Mouse (Mus musculus) layer of hippocampus, postnatal 36 days (tissue): ENCODE measurements around the gene Lin28b. TPM values are rescaled to one million over a fixed set of nuclear protein-coding genes. Genes with fewer than 3 reads are reported as not detected.
"Not testable (repeated sequence)": the region's sequence is repeated elsewhere in the genome, so short reads cannot be mapped to it uniquely, and the experiment has no call there.

Experiments used
- DNase-seq, 2 experiments: peaks; one replicate each; pipeline ENCODE4 v3.0.0; 2022
- total RNA-seq, 2 experiments: library from RNA; stranded (reverse); gene quantifications; 2 replicates each; pipeline ENCODE4 v1.2.3; 2021

Lin28b gene
- total RNA-seq, 2 experiments from 2014 or later, result 0.97 to 1.9 TPM

DNA sequence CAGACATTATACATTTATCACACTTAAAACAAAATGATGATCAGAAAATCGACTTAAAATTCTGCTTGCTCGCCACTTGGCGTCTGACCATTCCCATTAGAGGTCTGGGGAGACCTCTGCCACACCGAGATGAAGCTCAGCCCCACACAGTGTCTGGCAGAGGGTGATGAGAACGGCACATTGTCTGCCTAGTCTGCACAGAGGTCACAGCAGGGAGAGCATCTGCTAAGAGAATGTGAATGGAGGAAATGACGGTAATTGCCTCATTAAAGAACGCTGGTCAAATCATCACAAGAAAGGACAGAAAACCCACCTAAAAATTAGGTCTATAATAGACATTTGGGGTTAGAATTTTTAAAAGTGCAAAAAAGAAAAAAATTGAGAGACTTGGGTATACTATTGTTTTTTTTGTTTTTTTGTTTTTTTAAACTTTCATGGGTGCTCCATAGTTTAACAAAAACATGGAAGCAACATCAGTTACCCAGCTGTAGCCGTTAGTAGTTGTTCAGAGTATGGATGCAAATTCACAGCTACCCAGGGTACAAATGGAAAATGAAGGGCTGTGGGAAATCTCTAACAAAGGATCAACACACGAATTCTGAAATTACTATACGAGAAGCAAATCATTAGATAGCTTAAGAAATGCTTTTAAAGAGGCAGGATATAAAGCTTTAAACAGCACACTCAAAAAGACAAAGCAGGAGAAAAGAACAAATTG is 75.4 kb downstream of the Lin28b start:
- no peak for DNase-seq

DNA sequence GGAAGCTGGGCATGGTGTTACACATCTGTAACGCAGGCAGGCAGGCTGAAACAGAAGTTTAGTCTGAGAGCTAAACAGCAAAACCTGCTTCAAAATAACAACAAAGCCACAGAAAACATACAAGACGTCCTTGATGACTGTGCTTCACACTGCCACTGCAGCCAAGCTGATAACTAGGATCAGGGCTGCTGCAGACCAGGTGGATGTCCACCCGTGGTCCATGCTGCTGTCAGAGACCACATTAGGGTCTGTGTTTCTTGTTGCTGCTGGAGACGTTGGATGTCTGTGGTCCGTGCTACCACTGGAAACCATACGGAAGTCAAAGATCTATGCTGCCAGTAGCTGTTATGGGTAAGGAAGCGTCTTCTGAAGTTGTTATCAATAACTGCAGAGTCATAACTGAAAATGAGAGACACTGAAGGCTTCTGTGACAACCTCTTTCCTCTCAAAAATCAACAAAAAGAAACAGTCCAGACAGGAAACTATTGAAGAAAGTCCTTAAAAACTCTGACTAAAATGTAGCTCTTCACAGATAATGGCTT is 86.4 kb downstream of the Lin28b start:
- DNase-seq, result no peak

DNA sequence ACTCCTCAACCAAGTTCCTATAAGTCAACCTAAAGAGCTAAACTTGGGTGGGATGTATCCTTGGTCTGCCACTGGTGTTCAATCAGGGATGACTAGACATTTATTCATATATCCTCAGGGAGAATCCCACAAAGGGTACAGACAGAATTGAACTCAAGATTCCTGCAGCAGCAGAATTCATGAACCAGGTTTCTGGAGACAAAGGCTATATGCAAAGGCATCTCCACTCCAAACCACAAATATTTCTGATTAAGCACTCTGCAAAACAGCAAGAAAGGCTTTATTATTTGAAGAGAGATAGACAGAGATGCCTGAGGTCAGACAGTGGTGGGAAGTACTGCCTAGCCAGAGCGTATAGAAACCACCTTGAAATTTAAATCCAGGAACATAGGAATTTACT is 88.0 kb downstream of the Lin28b start:
- no peak for DNase-seq

DNA sequence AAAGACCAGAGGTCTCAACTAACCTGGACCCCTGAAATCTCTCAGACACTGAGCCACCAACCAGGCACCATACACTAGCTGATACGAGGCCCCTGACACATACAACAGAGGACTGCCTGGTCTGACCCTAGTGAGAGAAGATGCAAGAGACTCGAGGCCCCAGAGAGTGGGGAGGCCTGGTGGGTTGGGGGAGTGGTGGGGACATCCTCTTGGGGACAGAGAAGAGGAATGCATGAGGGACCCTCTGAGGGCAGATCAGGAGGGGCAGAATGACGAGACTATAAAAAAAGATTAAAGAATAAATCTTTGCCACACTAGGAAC is 103.6 kb downstream of the Lin28b start:
- DNase-seq, result no peak

DNA sequence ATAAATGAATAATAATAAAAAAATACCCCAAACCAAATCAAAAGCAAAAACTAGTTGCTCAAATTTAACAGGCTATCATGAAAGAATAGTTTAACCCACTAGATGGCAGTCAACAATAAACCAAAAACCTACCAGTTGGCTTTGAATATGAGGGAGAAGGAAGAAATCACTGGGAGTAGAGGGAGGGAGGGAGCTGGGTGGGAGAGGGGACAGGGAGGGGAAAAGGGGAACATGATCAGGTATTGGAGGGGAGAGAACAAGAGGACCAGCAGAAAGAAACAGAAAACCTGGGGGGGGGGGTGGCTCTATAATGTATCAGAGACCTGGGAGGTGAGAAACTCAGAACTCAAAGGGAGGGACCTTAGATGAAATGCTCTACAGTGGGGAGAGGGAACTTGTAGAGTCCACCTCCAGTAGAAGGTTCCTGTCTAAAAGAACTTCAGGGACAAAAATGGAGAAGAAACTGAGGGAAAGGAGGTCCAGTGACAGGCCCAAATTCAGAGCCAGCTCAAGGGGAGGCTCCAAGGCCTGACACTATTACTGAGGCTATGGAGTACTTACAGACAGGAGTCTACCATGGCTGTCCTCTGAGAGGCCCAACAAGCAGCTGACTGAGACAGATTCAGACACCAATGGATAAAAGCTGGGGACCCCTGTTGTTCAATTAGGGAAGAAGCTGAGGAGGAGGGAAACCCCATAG is 104.1 kb downstream of the Lin28b start:
- no peak for DNase-seq

DNA sequence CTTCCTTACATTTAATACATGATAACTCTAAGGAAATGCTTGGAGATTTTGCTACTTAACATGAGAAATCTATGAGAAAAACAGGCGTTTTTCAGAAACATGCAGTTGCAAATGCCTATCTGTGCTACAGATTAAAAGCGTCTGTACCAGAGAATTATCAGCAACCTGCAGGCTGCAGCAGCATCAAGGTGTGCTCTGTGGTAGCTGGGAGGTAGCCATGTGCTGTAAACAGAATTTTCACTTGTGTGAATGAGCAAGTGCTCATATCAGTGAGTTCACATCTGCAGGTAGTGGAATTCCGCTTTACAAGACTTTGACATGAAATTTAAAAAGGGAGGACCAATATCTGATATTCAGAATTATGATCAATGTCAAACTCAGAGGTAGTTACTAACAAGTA is 107.9 kb downstream of the Lin28b start:
- DNase-seq, result no peak

DNA sequence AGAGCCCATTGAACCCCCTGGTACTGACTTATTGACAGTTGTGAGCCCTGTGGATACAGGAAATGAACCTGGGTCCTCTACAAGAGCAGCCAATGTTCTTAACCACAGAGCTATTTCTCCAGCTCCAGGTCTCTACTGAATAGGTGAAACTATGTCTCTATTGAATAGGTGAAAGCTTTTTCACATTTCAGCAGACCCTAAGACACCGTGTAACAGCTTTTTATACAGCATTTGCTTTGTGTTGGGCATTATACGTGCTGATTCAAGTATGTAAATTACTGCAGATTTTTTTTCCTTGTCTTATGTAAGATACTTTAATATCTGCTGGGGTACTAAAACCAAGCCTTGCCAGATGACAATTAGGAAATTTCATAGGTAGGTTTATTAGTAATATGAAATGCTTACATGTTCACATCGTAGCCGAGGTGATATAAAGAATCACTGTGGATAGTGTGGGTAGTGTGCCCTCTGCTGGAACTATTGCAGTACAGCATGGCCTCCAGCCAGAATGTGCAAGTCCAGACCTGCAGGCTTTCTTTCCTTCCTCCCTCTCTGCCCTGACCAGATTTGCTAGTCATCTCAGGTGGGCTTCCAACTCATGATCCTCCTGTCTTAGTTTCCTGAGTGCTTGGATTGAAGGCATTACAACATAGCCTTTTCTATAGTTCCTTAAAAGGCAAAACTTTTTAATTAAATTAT is 113.1 kb downstream of the Lin28b start:
- peak; percentile 28 to 54 for DNase-seq

DNA sequence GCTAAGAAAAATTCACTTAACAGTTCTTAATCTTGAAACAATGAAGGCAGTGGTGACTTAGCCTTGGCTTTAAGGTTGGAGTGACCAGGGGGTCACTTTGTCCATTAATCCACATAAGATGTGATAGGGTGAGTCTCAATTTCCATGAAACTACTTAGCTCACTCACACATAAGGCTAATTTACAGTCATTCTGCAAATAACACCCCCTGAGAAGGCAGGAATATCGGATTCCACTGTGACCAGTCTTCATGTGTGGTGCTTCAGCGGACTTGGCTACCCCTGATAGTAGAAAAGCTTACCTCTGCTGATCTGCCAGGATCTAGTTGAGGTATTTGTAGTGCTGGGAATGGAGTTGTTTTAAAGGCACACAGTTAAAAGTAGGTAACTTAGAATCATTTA is 115.7 kb downstream of the Lin28b start:
- DNase-seq, result no peak

DNA sequence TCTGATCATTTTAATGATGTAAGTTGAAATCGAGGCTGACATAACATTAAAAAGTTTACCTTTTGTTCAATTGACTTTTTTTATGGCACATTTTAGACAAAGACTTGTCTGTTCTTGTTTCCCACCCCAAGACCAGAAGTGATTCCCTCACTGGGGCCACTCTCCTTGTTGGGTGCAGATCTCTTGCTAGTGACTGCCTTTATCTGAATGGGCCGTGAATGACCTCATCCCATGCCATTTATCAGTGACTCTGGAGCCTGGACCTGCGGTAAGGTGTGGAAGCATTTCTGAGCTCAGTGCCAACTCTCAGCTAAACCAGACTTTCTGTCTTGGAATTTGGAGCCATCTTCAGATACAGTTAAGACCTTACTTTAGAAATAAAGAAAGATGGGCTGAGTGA is 116.6 kb downstream of the Lin28b start:
- no peak for DNase-seq

DNA sequence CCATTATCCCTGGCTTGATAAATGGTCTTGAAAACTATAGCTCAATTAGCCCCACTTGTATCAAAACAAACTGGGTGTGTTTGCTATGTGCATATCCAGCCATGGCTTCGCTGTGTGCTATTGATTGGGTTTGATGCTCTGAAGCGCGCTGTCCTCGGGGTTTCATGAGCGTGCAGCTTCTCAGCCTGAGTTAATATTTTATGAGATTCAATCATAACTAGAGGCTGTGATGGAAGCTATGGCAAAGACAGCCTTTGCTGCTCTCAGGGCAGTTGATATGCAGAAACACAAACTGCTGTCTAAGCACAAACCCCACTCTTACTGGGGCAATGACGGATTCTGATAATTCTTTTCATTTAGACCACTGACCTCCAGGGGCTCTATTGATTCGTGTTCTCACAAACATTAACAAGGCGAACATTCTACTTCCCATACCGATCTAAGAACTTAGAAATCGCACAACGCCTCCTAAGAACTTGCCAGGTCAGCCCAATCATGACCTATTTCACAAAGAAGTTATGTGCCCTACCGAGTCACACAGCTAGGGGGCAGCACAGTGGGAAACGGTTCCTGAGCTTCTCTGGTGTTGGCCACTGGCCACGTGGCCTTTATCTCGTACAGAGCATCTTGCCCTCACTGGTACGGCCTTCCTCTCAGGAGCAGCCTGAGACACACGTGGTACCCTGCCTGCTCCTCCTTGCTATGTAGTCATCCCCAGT is 119.0 kb downstream of the Lin28b start:
- no peak for DNase-seq

DNA sequence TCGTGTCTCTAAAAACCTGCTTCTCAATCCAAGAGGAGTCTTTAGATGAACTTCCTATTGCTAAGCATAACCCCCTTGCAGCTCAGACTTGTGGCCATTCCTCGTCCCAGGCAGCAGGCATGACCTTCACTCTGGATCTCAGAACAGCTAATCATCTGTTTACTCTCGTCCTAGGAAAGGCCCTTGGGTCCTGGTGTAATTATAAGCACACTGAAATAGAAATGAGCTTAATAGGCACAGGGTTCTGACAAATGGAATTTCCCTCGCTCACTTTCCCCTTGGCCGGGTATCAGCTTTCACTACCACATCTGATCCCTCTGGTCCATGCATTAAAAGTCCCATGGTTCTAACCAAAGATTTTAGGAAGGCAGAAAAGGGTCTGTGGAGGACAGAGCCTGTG is 122.8 kb downstream of the Lin28b start:
- no peak for DNase-seq

DNA sequence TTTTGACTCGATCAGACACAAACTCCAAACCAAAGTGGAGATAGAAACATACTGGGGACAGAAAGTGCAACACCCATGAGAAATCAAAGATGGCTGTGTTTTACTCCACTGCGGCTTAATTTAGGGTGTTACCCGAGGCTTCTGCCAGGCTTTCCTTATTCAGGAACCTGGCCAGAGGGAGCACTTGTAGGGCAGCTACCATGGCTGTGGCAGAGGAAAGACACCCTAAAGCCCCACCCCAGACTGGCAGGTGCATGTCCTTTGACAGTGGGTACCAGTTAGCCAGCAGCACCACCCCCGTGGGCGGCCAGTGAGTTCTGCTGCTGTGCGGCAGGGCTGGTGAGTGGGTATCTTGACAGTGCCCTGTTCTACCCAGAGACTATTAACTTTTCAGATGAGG is 130.1 kb downstream of the Lin28b start:
- DNase-seq, result no peak

DNA sequence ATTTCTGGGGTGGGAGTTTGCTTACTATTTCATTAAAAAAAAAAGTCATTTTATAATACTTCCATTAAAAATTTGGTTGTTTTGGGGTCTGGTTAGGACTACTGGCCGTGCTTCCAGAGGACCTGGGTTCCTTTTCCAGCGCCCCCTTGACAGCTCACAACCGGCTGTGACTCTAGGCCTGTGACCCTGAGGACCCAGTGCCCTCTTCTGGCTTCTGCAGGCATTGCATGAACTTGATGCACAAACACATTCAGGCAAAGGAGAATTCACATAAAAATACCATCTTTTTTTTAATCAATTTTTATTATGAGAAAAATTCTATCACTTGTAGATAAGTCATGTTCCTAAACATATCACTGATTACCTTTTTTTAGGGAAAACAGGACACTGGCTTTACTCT is 138.1 kb downstream of the Lin28b start:
- not testable (repeated sequence) for DNase-seq

DNA sequence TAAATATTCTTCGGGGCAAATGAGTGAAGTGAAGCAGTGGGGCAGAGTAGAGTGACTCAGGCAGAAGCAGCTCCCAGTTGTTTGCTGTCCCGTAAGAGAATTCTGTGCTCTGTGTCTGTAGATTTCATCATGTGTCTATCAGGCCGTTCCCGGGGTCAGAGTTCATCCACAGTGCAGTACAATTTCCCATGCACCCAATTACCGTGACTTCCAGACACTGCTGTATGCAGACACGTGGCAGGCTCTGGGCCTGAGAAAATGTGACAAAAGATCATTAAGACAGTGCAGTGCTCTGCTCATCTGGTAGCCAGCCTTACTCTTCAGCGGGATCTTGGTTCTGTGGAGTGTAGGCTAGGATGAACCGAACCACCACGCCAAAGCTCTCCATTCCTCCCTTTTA is 141.0 kb downstream of the Lin28b start:
- DNase-seq, result no peak

DNA sequence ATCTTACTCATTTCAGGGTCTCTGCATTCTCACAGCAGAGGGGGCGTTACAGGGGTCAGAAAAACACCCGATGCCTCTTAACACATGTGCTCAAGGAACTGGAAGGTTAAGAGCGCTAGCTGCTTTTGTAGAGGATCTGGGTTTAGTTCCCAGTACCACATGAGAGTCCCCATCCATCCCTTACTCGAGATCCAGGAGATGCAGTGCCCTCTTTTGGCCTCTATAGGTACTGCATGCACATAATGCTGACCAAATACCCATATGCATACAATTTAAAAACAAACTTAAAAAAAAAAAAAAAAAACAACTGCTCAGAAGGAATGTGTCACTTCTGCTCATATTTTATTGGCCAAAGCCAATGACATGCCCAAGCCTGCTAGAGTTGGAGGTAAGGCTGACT is 141.8 kb downstream of the Lin28b start:
- DNase-seq, result no peak

DNA sequence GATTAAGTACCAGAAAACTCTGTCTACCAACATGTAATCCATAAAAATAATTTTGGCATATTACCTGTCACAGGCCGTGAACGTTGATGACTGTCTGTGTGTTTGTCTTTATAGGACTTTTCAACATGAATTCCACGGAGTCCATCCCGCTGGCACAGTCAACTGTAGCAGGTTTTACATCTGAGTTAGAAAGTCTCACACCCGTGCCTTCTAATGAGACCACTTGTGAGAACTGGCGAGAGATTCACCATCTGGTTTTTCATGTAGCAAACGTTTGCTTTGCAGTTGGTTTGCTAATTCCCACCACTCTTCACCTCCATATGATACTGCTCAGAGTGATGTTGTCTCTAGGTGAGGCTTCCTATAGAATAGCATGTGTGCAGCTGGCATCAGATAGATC is 147.1 kb downstream of the Lin28b start:
- no peak for DNase-seq

DNA sequence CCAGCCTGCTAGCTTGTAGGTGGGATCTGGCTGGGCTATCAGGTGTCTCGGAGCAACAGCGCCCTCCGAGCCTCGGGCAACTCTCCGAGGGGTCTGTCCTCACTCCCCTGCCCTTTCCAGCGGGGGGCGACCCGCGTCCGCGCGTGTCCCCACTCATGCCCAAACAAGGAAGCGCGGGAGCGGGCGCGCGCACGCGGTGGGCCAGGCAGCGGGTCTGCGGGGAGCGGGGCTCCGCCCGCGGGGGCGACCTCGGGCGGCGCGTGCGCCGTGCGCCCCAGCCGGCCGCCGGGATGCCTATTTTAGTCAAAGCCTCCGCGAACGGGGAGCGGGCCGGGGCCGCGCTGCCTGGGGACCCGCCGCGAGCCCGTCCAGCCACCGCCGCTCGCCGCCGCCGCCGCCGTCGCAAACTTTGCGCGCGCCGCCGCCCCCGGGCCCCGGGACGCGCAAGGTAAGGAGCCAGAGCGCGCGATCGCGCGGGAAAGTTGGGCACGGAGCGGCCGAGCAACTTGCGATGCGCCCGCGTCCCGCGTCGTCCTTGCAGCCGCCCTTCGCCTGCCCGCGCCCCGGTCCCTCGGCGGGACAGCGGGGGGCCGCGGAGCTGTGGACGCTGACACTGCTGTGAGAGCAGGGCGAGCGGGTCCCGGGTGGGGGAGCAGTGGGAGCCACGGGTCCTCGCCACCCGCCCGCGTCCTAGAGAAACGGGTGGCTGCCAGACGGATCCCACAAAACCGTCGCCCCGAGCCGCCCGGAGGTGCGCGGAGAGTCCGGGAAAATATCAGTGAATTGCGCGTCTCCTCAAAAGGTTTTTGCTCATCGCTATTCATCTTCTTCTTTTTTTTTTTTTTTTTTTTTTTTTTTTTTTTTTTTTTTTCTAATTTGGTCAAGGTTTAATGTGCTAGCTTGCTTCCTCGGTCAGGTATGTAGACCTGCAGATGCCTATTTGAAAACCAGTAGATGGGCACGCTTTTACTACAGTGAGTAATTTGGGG is 150.5 kb downstream of the Lin28b start, which contains the start of gene Bves:
Bves (plus strand) TSS at position 339 of the 989 bp plus-strand sequence.
- DNase-seq, result peak; percentile 38 to 50

DNA sequence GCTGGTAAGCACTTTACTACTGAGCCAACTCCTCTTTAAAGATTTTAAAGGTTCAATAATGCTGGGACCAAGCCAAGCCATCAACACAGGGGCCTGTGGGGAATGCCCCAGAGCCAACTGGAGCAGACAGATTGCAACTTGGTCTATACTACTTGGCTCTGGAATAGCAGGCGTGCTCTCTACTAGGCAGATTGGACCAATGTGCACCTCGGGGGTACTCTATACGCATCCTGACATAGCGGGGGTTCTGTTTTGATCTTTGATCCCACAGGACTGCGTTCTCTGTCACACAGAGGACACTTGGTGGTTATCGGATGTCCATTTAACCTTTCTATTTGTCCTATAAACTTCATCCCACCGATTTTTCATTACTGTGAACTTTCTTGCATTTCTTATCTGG is 151.3 kb downstream of the Lin28b start:
- DNase-seq, result no peak

DNA sequence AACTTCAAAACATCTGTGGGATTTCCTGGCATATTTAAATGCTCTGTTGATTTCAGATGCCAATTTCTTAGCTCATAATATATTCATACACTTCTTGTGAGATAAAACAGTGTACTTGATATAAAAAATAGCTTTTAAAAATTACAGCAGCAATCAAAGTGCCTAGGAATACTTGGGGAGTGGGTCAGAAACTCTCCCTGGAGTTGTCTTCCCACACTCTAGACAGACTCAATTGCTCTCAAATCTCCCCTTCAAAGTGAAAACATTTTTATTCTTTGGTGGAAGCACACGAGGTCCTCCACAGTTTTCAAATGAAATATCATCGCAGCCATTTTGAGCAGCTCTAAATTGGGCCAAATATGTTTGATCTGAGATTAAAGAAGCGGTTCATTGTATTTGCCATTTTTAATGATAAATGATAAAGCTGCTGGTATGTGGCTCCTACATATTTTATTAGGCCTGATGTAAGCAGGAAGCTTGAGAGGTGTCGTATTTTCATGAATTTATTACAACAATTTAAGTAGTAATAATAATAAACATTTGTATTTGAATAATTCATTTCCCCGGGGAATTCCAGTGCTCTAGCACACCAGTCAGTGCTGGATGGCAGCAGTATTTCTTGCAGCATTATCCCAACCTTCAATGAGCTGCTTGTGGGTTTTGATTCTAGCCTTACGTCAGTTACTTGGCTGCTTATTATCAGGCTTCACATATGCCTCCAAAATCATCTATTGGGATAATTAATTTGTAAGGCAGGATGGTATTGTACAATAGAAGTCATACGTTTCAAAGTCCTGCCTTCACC is 157.8 kb downstream of the Lin28b start:
- no peak for DNase-seq
